Mouse (Mus musculus): ENCODE results near the gene Arid3c.

The Arid3c gene

DNA sequence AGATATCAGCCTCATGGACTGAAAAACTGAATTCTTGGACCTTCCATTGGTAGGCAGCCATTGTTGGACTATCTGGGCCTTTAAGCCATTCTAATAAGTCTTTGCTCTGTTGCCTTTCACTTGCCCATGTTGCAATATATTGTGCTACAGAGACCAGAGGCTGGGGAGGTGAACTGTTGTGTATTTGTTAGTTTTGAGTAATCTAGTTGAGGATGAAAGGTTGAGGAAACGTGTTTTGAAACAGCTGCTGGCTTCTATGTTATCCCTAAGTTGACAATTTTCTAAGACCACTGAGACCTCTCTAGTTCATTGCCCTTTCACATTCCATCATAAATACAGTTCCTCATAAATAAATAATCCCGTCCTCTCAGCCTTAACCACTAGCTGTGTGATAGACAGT lies 13.2 kb upstream of the Arid3c start:
- no peak for DNase-seq

DNA sequence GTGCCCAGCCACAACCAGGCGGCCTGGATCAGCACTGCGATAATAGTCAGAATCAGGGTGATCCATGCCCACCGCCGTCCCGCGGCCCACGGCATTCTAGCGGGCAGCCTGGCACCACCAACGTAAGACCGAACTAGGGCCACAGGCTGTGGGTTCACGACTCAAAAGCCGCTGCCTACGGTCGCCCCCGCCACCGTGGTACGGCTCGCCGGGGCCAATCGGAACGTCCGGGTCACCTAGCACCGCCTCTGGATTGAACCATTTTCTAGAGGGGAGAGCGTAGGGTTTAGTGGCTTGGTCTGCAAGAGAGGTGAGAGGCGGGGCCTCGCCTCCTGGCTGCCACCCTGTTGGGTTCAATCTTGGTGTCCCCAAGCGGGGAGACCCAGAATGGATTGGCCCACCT lies 10.2 kb upstream of the Arid3c start:
- DNase-seq, result peak; percentile 96

DNA sequence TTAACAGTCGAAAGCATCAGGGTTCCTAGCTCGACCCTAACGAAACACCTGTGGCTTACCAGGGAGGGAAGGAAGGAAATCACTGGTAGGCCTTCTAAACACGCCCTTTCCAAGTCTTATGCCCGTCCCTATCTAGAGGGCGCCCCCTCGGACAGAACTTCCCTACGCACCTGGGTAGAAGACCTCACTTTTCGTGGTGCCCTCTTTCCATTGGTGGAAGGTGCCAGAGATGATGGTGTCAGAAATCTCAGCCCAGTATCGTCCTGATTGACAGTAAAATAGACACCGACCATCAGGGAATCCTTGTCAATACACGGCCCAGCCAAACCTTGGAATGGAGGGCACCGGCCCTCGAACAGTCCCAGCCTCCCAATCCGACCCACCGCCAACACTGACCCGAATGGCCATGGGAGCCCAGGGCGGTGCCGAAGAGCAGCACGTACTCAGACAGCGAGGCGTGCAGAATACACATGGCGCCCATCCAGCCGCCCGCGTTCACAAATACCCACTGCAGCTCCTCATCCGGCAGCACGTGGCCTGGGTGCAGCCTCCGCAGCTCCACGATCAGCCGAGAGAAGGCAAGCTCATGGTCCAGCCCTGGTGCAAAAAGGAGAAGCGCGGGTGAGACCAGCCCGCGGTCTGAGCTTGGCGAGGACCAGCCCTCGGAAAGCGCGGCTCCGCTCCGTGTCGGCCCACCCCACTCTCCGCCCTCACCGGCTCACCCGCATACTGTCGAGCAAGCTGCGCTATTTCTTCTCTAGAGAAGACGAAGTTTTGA lies 9.6 kb upstream of the Arid3c start:
- peak; percentile 69 for DNase-seq

DNA sequence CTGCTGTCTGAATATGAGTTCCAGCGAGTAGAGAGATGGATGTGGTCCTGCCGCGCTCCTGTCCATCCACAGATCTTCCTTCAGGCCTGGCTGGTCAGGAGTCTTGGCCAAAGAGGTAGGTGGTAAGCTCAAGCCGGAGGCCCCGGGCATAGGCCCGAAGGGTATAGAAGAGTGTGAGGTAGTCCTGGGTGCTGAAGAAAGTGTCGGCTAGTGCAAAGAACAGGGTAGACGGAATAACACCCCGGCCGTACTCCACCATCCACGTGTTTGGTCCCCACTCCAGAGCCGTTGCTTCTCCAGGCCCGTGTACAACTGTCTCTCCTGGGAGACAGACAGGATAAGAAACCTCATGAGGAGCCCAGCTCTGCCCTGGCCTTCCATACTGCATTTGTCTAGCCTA lies 8.3 kb upstream of the Arid3c start:
- DNase-seq, result no peak

DNA sequence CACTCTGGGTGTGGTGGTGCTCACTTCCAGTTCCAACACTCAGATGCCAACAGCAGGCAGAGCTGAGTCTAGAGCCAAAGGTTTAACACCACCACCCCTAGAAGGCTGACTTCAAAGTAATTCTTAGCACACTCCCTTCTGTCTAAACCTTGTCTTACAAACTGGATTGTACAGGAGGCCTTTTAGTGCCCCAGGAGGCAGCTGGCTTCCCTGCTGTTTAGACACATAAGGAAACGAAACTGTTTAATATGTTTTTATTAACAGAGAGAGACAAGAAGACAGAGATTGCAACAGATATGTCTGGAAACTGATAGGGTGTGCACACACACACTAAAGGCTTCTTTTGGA lies 7.3 kb upstream of the Arid3c start:
- no peak for DNase-seq

DNA sequence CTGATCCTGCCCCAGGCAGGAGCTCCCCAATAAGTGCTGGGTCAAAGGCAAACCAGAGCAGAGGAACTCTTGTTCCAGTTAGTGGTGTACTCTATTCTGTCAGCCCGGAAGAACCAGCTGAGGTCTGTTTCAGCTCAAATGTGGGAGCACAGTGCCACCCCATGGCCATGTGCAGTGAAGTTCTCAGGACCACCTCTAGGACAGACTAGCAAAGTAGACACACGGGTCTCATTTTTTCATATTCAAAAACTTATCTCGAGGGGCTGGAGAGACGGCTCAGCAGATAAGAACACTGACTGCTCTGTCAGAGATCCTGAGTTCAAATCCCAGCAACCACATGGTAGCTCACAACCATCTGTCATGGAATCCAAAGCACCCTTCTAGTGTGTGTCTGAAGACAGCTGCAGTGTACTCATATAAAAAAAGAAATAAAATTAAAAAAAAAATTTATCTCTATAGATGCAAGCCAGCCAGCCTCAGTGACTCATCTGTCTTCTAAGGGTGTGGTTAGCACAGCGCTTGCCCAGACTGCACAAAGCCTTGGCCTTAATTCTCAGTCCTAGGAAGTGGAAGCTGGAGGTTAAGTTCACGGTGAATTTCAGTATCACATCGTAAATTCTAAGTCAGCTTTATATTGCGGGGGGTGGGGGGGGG lies 6.8 kb upstream of the Arid3c start:
- peak; percentile 85 for DNase-seq

DNA sequence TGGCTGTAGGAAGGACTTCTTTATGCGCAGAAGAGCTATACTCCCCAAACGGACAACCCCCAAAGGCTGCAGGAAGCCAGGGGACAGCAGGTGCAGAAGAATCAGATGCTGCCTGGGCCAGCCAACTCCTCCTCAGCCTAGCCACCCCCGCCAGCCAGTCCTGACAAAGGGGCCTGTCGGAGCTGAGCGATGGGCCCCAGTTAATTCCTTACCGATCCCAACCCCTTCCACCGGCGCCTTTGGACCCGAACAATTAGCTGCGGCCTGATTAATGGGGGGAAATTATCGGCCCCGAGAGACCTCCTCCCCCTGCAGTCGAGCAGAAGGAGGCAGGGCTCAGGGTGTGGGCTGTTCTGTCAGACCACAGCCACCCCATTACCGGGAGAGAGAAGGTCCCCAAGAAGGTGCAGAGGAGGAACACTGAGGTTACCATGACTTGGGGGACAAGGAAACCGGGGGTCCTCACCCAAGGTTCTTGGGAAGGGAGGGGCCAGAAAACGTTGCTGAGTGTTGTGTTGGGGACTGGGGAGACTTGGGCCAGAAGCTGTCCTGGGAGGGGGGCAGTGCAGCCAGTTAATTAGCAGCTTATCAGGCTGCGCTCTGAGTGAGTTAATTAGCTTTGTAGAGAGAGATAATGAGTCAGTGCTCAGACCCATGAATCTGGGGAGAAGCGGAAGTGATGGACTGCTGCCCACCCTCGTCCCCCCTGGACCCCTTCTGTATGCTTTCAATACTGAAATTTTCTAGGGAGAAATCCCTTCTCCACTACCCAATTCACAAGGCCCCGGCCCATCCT lies 3.9 kb downstream of the Arid3c start:
- no peak for DNase-seq

DNA sequence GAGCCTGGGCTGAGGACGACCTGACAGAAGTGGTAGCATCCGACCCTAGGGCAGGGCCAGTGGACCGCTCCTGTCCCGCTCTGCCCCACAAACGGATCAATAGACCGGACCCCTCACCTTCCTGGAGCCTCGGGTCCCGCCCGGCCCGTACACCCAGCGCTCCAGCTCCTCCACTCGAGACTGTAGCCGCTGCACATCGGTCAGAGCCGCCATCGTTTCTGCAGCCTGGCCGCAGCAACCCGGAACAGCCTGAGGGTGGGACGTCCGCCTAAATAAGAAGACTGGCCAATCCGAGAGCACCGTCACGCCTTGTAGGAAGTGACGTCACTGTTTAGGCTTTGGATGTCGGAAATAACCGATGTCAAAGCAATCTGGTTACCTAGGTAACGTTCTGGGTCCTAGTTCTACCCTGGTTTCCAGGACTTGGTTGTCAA lies 8.0 kb downstream of the Arid3c start, which contains the start of gene Dctn3:
Gene Dctn3, minus strand, starts transcription at position 253 of the 434 bp plus-strand sequence.
- DNase-seq, result peak; percentile 95

DNA sequence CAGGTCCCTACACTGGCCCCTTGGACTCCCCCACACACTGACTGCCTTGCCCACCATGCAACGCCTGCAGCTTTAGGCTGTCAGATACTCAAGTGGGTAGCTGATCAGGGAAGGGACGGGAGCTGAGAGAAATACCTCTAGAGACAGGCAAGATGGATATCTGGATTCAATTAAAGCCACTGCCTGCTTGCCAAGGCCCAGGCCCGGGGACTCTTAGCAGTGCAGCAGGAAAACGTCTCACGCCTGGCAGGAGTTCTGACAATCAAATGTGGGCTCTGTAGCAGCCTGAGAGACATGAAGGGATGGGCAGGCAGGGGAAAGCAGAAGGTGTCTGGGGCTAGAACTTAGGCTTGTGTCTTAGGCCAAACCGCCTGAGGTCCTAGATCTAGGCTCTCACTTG lies 14.1 kb downstream of the Arid3c start:
- no peak for DNase-seq

DNA sequence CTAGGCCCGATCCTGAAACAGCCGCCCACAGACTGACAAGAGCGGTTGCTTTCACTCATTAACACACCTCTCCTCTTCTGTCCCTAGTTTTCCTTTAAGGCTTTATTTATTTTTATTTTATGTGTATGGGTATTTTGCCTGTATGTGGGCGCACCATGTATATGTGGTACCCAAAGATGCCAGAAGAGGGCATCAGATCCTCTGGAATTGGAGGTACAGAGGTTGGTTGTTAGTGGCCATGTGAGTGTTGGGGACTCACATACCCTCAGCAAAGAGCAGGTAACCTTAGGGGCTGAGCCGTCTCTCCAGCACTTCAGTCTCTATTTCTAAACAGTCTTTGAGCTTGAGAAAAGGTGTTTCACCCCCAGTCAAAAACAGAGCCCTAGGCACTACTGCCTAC lies 15.3 kb downstream of the Arid3c start:
- no peak for DNase-seq

DNA sequence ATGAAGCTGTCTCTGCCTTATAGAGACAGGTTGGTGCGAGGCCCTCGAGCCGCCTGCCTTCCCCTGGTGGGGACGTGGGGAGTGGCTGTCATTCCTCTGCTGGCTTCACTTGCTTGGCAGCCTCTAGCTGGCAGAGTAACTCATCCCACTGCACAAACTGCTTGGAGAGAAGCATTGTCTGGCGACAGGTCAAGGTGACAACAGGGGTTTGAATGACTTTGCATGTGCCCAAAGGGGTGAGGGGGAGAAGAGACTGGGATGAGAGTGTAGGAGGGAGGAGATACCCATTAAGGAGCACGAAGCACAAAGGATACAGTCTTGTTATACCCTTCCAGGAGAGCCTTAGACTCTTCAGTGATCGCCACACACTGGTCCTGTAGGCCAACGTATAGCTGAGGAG lies 15.9 kb downstream of the Arid3c start:
- DNase-seq, result no peak

DNA sequence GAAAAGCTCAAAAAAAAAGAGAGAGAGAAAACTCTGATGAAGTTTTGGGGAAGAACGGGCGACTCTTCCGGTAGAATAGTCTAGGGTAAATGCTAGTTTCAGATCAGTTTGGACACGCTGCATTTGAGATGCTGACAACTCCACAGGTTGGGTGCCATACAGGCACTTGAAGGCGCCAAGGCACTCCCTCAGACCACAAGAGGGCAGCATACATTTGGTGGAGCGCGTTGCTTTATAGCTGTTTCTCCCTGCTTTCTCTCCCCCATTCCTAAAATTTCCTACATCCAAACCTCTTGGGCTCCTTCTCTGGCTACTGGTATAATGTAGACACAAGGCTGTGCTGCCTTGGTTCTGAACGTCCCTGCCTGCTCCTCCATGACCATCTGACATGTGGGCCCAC lies 16.7 kb downstream of the Arid3c start:
- peak; percentile 84 for DNase-seq

DNA sequence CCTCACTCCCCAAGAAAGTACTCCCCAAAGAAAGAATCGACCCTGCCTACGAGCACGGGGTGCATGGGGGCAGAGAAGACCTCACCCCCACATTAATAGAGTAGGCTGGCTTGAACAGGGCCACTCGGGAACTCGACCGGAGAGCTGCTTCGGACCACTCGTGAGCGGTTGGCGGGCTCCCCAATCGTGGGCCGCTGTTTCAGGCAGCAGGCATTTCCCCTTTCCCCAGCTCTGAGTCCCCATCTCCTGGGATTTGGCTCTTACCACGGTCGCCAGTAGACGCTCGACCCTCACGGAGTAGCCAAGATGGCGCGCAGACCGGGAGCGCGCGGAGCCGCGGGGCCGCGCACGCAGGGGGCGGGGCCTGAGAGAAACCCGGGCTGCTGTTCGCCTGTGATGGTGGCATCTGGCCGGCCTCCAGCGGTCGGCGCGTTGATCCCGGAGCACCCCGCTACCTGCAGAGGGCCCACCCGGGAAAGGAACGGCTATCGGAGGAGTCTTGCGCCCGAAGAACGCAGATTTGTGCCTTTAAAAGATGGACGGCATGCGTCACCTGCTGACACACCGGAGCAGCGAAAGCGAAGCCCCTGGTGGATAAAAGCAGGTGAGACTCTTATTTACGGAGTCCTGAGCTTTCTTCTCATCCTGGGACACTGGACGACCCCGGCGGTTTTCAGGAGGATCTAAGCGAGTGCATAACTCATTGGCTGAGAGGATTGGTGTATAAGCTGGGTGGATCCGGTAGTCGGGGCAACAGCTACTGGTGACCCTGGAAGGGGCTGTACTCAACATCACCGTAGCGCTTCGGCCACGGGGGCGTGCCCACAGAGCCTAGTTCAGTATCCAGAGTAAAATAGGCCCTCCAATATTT lies 17.5 kb downstream of the Arid3c start, which contains the start of gene Rpp25l:
Gene Rpp25l, minus strand, starts transcription at position 338 of the 871 bp plus-strand sequence.
- peak; percentile 88 for DNase-seq

DNA sequence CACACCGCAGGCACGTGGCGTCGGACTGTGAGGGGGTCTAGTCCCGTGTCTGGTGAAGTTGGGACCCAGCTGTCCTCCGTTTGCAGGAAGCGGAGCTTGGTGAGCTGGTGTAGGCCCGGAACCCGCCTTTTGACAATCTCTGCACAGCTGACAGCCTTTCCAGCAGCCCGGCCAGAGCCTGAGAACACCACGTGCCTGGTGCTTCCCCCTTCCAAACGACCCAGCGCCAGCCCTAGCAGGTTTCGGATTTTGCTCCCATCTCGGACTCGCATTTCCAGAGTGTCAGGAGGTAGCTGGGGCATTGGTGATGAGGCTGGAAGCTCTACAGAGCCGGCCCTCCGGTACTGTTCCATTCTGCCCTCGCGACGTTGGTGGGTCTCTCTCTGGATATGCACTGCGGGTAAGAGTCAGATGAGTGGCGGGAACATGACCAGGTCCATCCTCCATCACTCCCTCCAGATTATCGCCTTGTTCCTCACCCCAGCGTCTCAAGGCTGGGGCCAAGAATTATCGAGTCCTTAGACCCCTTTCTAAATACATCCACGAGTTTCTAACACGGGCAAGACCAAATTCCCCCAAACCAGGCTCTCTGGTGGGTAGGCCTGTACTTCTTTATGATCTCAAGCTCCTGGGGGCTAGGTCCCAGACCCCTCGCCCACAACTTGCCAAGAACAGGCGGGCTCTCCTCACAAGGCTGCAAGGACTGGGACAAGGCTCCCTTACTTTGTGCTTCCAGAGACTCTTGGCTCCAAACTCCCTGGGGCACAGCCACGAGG lies 18.3 kb downstream of the Arid3c start:
- no peak for DNase-seq

DNA sequence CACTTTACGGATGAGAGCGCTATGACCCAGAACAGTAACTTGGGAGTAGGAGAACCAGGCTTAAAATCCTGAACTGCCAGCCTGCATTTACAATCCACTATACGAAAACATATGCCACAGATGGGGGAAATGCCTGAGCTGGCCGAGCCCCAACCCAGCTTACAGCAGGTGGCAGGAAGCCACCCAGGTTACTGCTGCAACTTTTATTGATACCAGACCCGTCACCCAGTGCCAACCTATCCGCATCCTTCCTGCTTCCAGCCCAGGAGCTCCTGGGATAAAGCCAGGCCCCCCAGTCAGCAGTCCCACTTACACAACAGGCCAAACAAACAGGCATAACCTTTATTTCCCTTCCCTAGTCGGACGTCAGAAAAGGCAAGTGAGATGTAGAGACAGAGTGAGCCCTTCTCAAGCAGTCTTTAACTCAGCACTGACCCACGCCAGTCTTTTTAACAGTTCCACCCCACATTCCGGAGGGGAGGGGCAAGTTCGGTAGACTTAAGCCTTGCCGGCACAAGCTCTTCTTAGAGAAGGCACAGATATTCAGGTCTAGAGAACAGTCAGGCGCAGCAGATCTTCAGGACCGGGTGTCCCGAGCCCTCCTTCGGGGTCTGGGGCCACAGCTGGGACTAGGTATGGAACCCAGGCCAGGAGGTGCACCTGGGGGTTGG lies 19.1 kb downstream of the Arid3c start:
- DNase-seq, result no peak

DNA sequence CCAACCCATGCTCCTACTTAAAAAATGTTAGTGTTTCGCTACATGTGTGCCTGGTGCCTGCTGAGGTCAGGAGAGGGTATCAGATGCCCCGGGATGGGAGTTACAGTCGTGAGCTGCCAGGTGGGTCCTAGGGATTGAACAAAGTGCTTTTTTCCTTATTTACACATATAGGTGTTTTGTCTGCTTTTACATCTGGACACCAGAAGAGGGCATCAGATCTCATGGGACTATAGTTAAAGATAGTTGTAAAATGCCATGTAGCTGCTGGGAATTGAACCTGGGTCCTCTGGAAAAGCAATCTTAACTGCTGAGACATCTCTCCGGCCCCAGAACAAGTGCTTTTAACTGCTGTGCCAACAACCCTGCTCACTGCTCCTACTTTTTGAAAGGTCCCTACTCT lies 20.7 kb downstream of the Arid3c start:
- DNase-seq, result no peak

DNA sequence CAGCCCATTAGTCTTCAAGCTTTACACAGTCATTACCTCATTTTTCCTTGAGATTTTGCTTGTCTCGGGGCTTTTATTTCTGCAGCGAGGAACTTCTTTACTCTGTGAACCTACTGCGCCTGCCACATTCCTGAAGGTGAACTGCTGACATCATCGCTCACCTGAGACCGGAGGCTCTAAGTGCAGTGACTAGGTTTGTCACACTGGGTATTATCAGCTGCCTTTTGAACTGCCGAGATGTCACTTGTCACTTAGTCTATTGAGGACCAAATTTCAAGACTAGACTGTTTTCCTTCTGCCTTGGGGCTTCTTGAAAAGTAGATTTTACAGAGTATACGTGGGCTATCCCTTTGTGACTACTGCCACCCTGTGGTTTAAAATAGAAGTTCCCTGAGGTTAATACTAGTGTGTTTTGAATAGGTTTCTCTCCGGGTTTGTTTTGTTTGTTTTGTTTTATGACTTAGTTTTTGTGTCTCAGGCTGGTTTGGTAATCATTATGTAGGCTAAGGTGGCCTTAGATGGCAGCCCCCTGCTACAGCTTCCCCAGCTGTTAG lies 22.7 kb downstream of the Arid3c start:
- peak; percentile 77 for DNase-seq

DNA sequence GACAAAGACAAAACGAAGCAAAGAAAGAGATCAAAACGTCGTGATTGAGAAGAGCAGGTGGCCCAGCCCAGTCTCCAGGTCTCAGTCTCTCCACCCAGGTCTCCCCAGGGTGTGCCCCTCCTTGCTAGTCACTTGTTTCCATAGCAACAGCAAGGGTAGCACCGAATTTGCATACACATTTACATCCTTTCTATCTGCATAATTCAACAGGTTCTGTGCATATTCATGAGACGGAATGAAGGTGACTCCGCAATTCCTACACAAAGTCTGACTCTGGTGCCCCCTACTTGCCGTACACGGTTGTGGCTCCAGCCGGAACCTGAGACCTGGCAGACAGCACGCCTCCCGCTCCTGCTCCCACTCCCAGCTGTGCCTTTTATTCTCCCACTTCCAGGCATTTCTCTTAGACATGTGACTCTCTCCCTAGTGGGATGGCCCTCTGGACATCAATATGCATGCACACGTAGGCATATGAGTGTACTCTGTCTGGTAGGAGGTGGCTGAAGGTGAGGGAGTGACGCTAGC lies 23.9 kb downstream of the Arid3c start:
- peak; percentile 74 for DNase-seq

DNA sequence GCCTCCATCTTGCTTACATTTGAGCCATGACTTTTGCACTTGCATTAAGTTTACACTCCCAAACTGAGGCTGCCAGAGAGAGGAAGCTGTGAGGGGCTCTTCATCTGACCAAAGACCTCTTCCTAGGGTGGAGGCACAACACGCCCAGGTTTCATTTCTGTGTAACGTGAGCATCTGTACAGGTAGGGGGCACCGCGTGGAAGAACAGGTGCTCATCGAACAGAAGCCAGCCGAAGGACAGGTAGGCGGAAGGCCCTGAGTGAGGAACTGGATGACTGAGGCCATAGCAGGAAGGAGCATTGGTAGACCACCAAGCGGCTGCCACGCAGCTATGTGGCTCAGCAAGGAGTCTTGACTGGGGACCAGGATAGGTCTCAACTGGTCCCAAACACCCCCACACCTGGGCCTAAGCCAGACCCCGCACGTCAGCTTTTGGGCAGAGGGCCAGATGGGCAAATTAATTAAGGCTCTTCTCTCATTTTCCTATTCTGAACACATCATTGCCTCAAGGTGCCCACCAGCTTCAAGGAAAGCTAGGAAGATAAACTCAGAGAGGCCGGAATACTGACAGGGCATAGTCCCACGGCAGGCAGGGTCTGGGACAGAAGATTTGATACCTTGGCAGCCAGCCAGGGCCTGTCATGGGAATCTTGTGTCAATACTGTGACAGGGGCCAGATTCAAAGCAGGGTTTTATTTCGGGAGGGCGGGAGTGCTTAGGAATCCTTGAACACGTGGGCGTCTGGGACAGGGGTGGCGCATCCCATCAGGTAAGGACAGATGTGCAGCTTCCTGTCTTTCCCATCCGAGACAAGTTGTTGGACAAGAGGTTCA lies 24.8 kb downstream of the Arid3c start:
- DNase-seq, result no peak

DNA sequence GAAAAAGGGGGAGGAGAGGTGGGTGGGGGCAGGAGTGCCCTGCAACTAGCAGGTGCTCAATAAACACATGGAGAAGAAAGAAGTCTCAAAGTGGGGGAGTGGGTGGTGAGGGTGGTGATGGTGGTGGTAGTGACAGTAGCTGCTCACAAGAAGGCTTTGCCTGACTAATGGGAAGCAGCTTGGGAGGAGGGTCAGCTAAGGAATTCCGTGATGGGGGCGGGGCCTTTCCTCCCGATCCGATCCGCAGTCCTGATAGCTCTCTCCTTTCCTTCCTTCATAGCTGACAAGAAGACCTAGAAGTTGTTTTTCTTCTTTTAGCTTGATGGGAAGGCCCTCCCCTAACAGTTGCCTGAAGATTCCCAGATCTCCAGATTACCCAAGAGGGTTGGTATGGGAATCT lies 26.3 kb downstream of the Arid3c start:
- no peak for DNase-seq
